Mouse (Mus musculus): ENCODE results near the gene Cpeb3. TPM values are rescaled to one million over a fixed set of nuclear protein-coding genes. Genes with fewer than 3 reads are reported as not detected.
A peak's percentile ranks its signal among the peaks of the same experiment; 100 is the strongest.
"Not testable (repeated sequence)": the region's sequence is repeated elsewhere in the genome, so short reads cannot be mapped to it uniquely, and the experiment has no call there.

Cpeb3 gene
- total RNA-seq, 2 experiments from 2014 or later: 33.6 to 37.2 TPM

GRCm38 (mm10) chr19:37100689-37101088, 107.7 kb downstream of the Cpeb3 start:
- no peak for DNase-seq
- intact Hi-C loops (cut with DNase I; ENCODE audit: low total_unique reads): no loop called here

GRCm38 (mm10) chr19:37095666-37096330, 112.6 kb downstream of the Cpeb3 start:
- DNase-seq: no peak

GRCm38 (mm10) chr19:37093181-37093580, 115.2 kb downstream of the Cpeb3 start:
- intact Hi-C loops (cut with DNase I; ENCODE audit: low total_unique reads): no loop called here
- DNase-seq: no peak

More at GRCm38 (mm10) chr19:37095666-37096330, 112.6 kb downstream of the Cpeb3 start:
- intact Hi-C loops (cut with DNase I; ENCODE audit: low total_unique reads): no loop called here

- DNase-seq: no peak
- intact Hi-C loops (cut with DNase I; ENCODE audit: low total_unique reads): no loop called here
These were observed 118.0 kb downstream of the Cpeb3 start for GRCm38 (mm10) chr19:37090146-37091061.

GRCm38 (mm10) chr19:37088043-37088748, 120.2 kb downstream of the Cpeb3 start:
- DNase-seq: no peak
- intact Hi-C loops (cut with DNase I; ENCODE audit: low total_unique reads): no loop called here

GRCm38 (mm10) chr19:37084546-37084945, 123.9 kb downstream of the Cpeb3 start:
- DNase-seq: no peak
- intact Hi-C loops (cut with DNase I; ENCODE audit: low total_unique reads): no loop called here

- no peak for DNase-seq
- intact Hi-C loops (cut with DNase I; ENCODE audit: low total_unique reads): no loop called here
These were observed 126.9 kb downstream of the Cpeb3 start for GRCm38 (mm10) chr19:37081467-37081866.

- intact Hi-C loops (cut with DNase I; ENCODE audit: low total_unique reads): no loop called here
These were observed 129.2 kb downstream of the Cpeb3 start for GRCm38 (mm10) chr19:37079151-37079550.

GRCm38 (mm10) chr19:37078571-37078970, 129.8 kb downstream of the Cpeb3 start:
- no peak for DNase-seq
- intact Hi-C loops (cut with DNase I; ENCODE audit: low total_unique reads): no loop called here

More at GRCm38 (mm10) chr19:37079151-37079550, 129.2 kb downstream of the Cpeb3 start:
- DNase-seq: no peak

- DNase-seq: peak; percentile 50
- intact Hi-C loops (cut with DNase I; ENCODE audit: low total_unique reads): no loop called here
These were observed 130.3 kb downstream of the Cpeb3 start for GRCm38 (mm10) chr19:37078064-37078463.

GRCm38 (mm10) chr19:37077258-37077657, 131.1 kb downstream of the Cpeb3 start:
- DNase-seq; intact Hi-C loops (cut with DNase I; ENCODE audit: low total_unique reads): not testable (repeated sequence)

- DNase-seq: no peak
- intact Hi-C loops (cut with DNase I; ENCODE audit: low total_unique reads): no loop called here
These were observed 131.8 kb downstream of the Cpeb3 start for GRCm38 (mm10) chr19:37076646-37077045.

- DNase-seq: no peak
- intact Hi-C loops (cut with DNase I; ENCODE audit: low total_unique reads): no loop called here
These were observed 132.3 kb downstream of the Cpeb3 start for GRCm38 (mm10) chr19:37076116-37076515.

GRCm38 (mm10) chr19:37075690-37076089, 132.7 kb downstream of the Cpeb3 start:
- no peak for DNase-seq
- intact Hi-C loops (cut with DNase I; ENCODE audit: low total_unique reads): no loop called here

- DNase-seq: no peak
- intact Hi-C loops (cut with DNase I; ENCODE audit: low total_unique reads): no loop called here
These were observed 133.7 kb downstream of the Cpeb3 start for GRCm38 (mm10) chr19:37074726-37075125.

GRCm38 (mm10) chr19:37074276-37074675, 134.1 kb downstream of the Cpeb3 start:
- no peak for DNase-seq
- intact Hi-C loops (cut with DNase I; ENCODE audit: low total_unique reads): no loop called here

GRCm38 (mm10) chr19:37072871-37073629, 135.4 kb downstream of the Cpeb3 start:
- intact Hi-C loops (cut with DNase I; ENCODE audit: low total_unique reads): no loop called here
- DNase-seq: no peak

- no peak for DNase-seq
- intact Hi-C loops (cut with DNase I; ENCODE audit: low total_unique reads): no loop called here
These were observed 139.2 kb downstream of the Cpeb3 start for GRCm38 (mm10) chr19:37069243-37069642.

- no peak for DNase-seq
- intact Hi-C loops (cut with DNase I; ENCODE audit: low total_unique reads): no loop called here
These were observed 148.3 kb downstream of the Cpeb3 start for GRCm38 (mm10) chr19:37060078-37060477.
